11 mouse cellular contexts compared by ENCODE assay signal in the genomic region with DNA sequence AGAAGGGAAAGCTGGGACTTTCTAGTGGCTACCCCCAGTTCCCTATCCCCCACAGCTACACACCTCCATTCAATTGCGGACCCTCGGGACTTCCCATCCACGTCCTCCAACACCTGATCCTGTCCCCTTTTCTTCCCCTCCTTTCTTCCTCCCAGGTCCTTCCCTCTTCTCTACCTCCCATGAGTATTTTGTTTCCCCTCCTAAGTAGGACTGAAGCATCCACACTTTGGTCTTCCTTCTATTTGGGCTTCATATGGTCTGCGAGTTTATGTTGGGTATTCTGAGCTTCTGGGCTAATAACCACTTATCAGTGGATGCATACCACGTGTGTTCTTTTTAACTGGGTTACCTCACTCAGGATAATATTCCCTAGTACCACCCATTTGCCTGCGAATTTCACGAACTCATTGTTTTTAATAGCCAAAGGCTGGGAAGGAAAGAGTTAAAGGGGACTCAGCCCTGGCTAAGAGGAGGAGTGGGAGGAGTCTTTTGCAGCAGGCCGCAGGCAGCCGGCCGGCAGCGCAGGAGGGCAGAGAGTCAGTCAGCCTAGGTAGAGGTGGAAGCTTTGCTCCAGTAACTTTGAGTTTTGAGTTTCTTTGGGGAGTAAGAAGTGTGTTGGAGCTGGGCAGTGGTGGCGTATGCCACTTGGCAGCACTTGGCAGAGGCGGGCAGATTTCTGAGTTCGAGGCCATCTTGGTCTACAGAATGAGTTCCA. TPM values are rescaled to one million over a fixed set of nuclear protein-coding genes. Genes with fewer than 3 reads are reported as not detected.
DNase-seq lines count a peak whose midpoint lies in the region; ATAC-seq and TF ChIP-seq lines count a peak whose summit lies in the region.
"Had no signal": no experiment of that assay in that cellular context is flagged by ENCODE, and none has a peak within 500 bp of the region (broad histone marks: within the 10 kb centered on the region; RNA-seq: fewer than 3 reads in every experiment).

No protein-coding gene starts in this region.

- H3K9me3 ChIP-seq in forebrain, embryonic 12.5 days = no peaks in the 10 kb centered on the region
- H3K9me3 ChIP-seq in forebrain, embryonic 14.5 days (replicated peaks; ENCODE audit: control insufficient read depth, low read length) = no peaks in the 10 kb centered on the region
- no peaks in the 10 kb centered on the region for H3K9me3 ChIP-seq in kidney, embryonic 16.5 days (ENCODE audit: low read length)
- H3K9me3 ChIP-seq in ES-Bruce4 (replicated peaks; ENCODE audit: control insufficient read depth, insufficient read depth, low read length, poor library complexity, severe bottlenecking) = no peaks in the 10 kb centered on the region
- no peaks in the 10 kb centered on the region for H3K9me3 ChIP-seq in limb, embryonic 10.5 days (replicated peaks)
- H3K9me3 ChIP-seq: limb, embryonic 15.5 days had no signal

- ATAC-seq in forebrain, embryonic 12.5 days (ENCODE audit: low FRiP score) = peak; percentile 60; the same call in 1 of the 2 replicates
- ATAC-seq in forebrain, embryonic 14.5 days = no peak
- ATAC-seq in kidney, embryonic 16.5 days (ENCODE audit: low FRiP score, low TSS enrichment) = peak; percentile 93

- no peak overlapping the region for H3K27ac ChIP-seq in forebrain, embryonic 12.5 days
- H3K27ac ChIP-seq in forebrain, embryonic 14.5 days (ENCODE audit: low read depth, low read length) = no peak overlapping the region
- no peak overlapping the region for H3K27ac ChIP-seq in kidney, embryonic 16.5 days (ENCODE audit: low read length)
- H3K27ac ChIP-seq in kidney, adult 2 months (ENCODE audit: insufficient read depth, low read depth, low read length) = no peak overlapping the region
- H3K27ac ChIP-seq in ES-Bruce4 (ENCODE audit: insufficient read depth, low read length) = no peak overlapping the region
- no peak overlapping the region for H3K27ac ChIP-seq in limb, embryonic 10.5 days
- H3K27ac ChIP-seq: limb, embryonic 15.5 days had no signal

- peaks cover 90% of the 10 kb centered on the region for H3K27me3 ChIP-seq in forebrain, embryonic 12.5 days
- H3K27me3 ChIP-seq in forebrain, embryonic 14.5 days (replicated peaks; ENCODE audit: control insufficient read depth, insufficient read depth, low read length) = peaks cover 91% of the 10 kb centered on the region
- peaks cover 91% of the 10 kb centered on the region for H3K27me3 ChIP-seq in kidney, embryonic 16.5 days (ENCODE audit: insufficient read depth, low read length)
- peaks cover 5% of the 10 kb centered on the region for H3K27me3 ChIP-seq in kidney, adult 2 months (replicated peaks; ENCODE audit: control insufficient read depth, insufficient read depth, low read length)
- peaks cover 7% of the 10 kb centered on the region for H3K27me3 ChIP-seq in ES-Bruce4 (ENCODE audit: control insufficient read depth, insufficient read depth, low read length, poor library complexity, severe bottlenecking)
- peaks cover 98% of the 10 kb centered on the region for H3K27me3 ChIP-seq in limb, embryonic 10.5 days (ENCODE audit: low read depth, poor library complexity, severe bottlenecking)

- no peak for DNase-seq in forebrain, embryonic 14.5 days (ENCODE audit: low spot score)
- no peak for DNase-seq in kidney, adult 2 months
- DNase-seq in limb, embryonic 10.5 days (ENCODE audit: low spot score) = peak; percentile 64
- no peak for DNase-seq in cerebellum, adult 8-10 months
- DNase-seq in ovary, postnatal 10 days (ENCODE audit: low spot score) = no peak
- DNase-seq: heart, postnatal 4 days; right cerebral cortex, adult 18-20 months had no signal

- H3K36me3 ChIP-seq in forebrain, embryonic 12.5 days (replicated peaks) = no peaks in the 10 kb centered on the region
- no peaks in the 10 kb centered on the region for H3K36me3 ChIP-seq in forebrain, embryonic 14.5 days (ENCODE audit: control insufficient read depth, insufficient read depth, low read length)
- no peaks in the 10 kb centered on the region for H3K36me3 ChIP-seq in kidney, embryonic 16.5 days (ENCODE audit: insufficient read depth, low read length)
- no peaks in the 10 kb centered on the region for H3K36me3 ChIP-seq in kidney, adult 2 months (ENCODE audit: control insufficient read depth, insufficient read depth, low read length)
- no peaks in the 10 kb centered on the region for H3K36me3 ChIP-seq in ES-Bruce4 (ENCODE audit: control insufficient read depth, insufficient read depth, low read length, poor library complexity, severe bottlenecking)
- H3K36me3 ChIP-seq in limb, embryonic 10.5 days = no peaks in the 10 kb centered on the region
- H3K36me3 ChIP-seq: limb, embryonic 15.5 days had no signal

- TF ChIP-seq EP300 in ES-Bruce4 (IDR thresholded peaks at IDR 0.05; ENCODE audit: insufficient read depth, low read depth, low read length) = 0 out of 2 replicates have a peak, but pooled peaks have one; percentile 20

- TF ChIP-seq CTCF in kidney, adult 2 months (conservative IDR thresholded peaks at IDR 0.05; ENCODE audit: insufficient read depth, insufficient read length, low read depth, low read length) = no peak
- no peak for TF ChIP-seq CTCF in ES-Bruce4 (IDR thresholded peaks at IDR 0.05; ENCODE audit: low read depth, low read length)

- H3K4me1 ChIP-seq in forebrain, embryonic 12.5 days = peaks cover 4% of the 10 kb centered on the region; the same call in 1 of the 2 replicates
- no peaks in the 10 kb centered on the region for H3K4me1 ChIP-seq in forebrain, embryonic 14.5 days (ENCODE audit: control insufficient read depth, insufficient read depth, low read length)
- H3K4me1 ChIP-seq in kidney, embryonic 16.5 days (ENCODE audit: insufficient read depth, low read length) = 0 out of 2 replicates have a peak, but pooled peaks cover 4% of the 10 kb centered on the region
- no peaks in the 10 kb centered on the region for H3K4me1 ChIP-seq in kidney, adult 2 months (ENCODE audit: control insufficient read depth, insufficient read depth, low read length)
- no peaks in the 10 kb centered on the region for H3K4me1 ChIP-seq in ES-Bruce4 (ENCODE audit: control insufficient read depth, insufficient read depth, low read length)
- H3K4me1 ChIP-seq in limb, embryonic 10.5 days = peaks cover 5% of the 10 kb centered on the region; the same call in 1 of the 2 replicates

- TF ChIP-seq POLR2A in kidney, adult 2 months (IDR thresholded peaks at IDR 0.05; ENCODE audit: low read depth, low read length) = no peak
- TF ChIP-seq POLR2A in ES-Bruce4 (IDR thresholded peaks at IDR 0.05; ENCODE audit: insufficient read depth, low read length) = no peak

- H3K9ac ChIP-seq in forebrain, embryonic 12.5 days = no peak overlapping the region
- no peak overlapping the region for H3K9ac ChIP-seq in forebrain, embryonic 14.5 days (ENCODE audit: low read length)
- no peak overlapping the region for H3K9ac ChIP-seq in kidney, embryonic 16.5 days (replicated peaks; ENCODE audit: low read length)
- H3K9ac ChIP-seq in ES-Bruce4 (ENCODE audit: low read depth, poor library complexity, severe bottlenecking) = no peak overlapping the region
- H3K9ac ChIP-seq: limb, embryonic 15.5 days had no signal

- no peak overlapping the region for H3K4me3 ChIP-seq in forebrain, embryonic 12.5 days (replicated peaks)
- no peak overlapping the region for H3K4me3 ChIP-seq in forebrain, embryonic 14.5 days (ENCODE audit: low read depth, low read length)
- no peak overlapping the region for H3K4me3 ChIP-seq in kidney, embryonic 16.5 days (ENCODE audit: low read length)
- no peak overlapping the region for H3K4me3 ChIP-seq in kidney, adult 2 months (ENCODE audit: insufficient read depth, low read depth, low read length)
- H3K4me3 ChIP-seq in ES-Bruce4 (ENCODE audit: low read depth, low read length) = peak overlapping the region; percentile 64
- H3K4me3 ChIP-seq in limb, embryonic 10.5 days = no peak overlapping the region
- H3K4me3 ChIP-seq: limb, embryonic 15.5 days had no signal

- H3K4me2 ChIP-seq in forebrain, embryonic 12.5 days = no peak overlapping the region
- no peak overlapping the region for H3K4me2 ChIP-seq in forebrain, embryonic 14.5 days (ENCODE audit: low read length)
- no peak overlapping the region for H3K4me2 ChIP-seq in kidney, embryonic 16.5 days (replicated peaks; ENCODE audit: low read depth, low read length)
- H3K4me2 ChIP-seq: limb, embryonic 15.5 days had no signal

- 2% methylated on average over 14 of the region's 14 CpGs for WGBS in forebrain, embryonic 12.5 days
- under 1% methylated on average over 14 of the region's 14 CpGs for WGBS in forebrain, embryonic 14.5 days
- WGBS in kidney, embryonic 16.5 days = under 1% methylated on average over 14 of the region's 14 CpGs
- WGBS in kidney, adult 2 months = 12% methylated on average over 14 of the region's 14 CpGs
- WGBS in limb, embryonic 10.5 days = under 1% methylated on average over 14 of the region's 14 CpGs

RNA-seq across cellular contexts. Expression of gene Cdkn2b, which starts 7.4 kb away (rescaled TPM):
- polyA plus RNA-seq in forebrain, embryonic 12.5 days (2016; fragmentation: Nextera tagmentation; extraction: Ambion mirVana) = 0.27 and 0.28 TPM in 2 replicates
- 0.20 and 0.57 TPM in 2 replicates for polyA plus RNA-seq in forebrain, embryonic 14.5 days (2014; fragmentation: Nextera tagmentation; extraction: Ambion mirVana)
- 0.99 and 1.3 TPM in 2 replicates for polyA plus RNA-seq in kidney, embryonic 16.5 days (2015; fragmentation: Nextera tagmentation; extraction: Ambion mirVana)
- 5.1 and 7.2 TPM in 2 replicates for polyA plus RNA-seq in kidney, adult 2 months (2012; rRNA removed)
- polyA plus RNA-seq in ES-Bruce4 (2011; ENCODE audit: insufficient read depth, insufficient read length, low read depth, missing spikeins) = 8.3 and 12.0 TPM in 2 replicates
- 0.18 and 0.34 TPM in 2 replicates for polyA plus RNA-seq in limb, embryonic 10.5 days (2016; fragmentation: Nextera tagmentation; extraction: Ambion mirVana)

RNA-seq across cellular contexts. Expression of gene Cdkn2a, which starts 9.0 kb away (rescaled TPM):
- polyA plus RNA-seq in forebrain, embryonic 12.5 days (2016; fragmentation: Nextera tagmentation; extraction: Ambion mirVana) = not detected in 2 replicates
- not detected in 2 replicates for polyA plus RNA-seq in forebrain, embryonic 14.5 days (2014; fragmentation: Nextera tagmentation; extraction: Ambion mirVana)
- not detected in 2 replicates for polyA plus RNA-seq in kidney, embryonic 16.5 days (2015; fragmentation: Nextera tagmentation; extraction: Ambion mirVana)
- polyA plus RNA-seq in kidney, adult 2 months (2012; rRNA removed) = 0.15 and 0.39 TPM in 2 replicates
- 15.1 and 16.0 TPM in 2 replicates for polyA plus RNA-seq in ES-Bruce4 (2011; ENCODE audit: insufficient read depth, insufficient read length, low read depth, missing spikeins)
- polyA plus RNA-seq in limb, embryonic 10.5 days (2016; fragmentation: Nextera tagmentation; extraction: Ambion mirVana) = not detected in 2 replicates
- polyA plus RNA-seq: limb, embryonic 15.5 days had no signal

Comparison
In these comparisons a context has a peak if more than half of its experiments do, and no peak if none do; other contexts are left out.
1. RNA of gene Cdkn2a, which starts 9.0 kb away (polyA plus RNA-seq): 15.1 to 16.0 TPM in ES-Bruce4; 0.15 to 0.39 TPM in kidney, adult 2 months, not detected in kidney, embryonic 16.5 days, not detected in forebrain, embryonic 12.5 days, not detected in forebrain, embryonic 14.5 days and not detected in limb, embryonic 10.5 days; every median in the first group is over 10 times any median in the second.